Mouse (Mus musculus) kidney, adult 2 months (tissue): ENCODE data around the gene B4gat1. TPM values are rescaled to one million over a fixed set of nuclear protein-coding genes. Genes with fewer than 3 reads are reported as not detected.

Experiments used
- DNase-seq: peaks from one replicate; pipeline ENCODE4 v3.0.0; 2021
- H3K27ac ChIP-seq: fragments of 200-500 bp; 2 replicates; pipeline ENCODE4 v1.5.1; 2012; ENCODE audit warnings: low read depth, low read length, control low read depth, inconsistent platforms; ENCODE audit not compliant: insufficient read depth
- H3K27me3 ChIP-seq: fragments of 200-500 bp; replicated peaks from 2 replicates; pipeline ENCODE4 v1.6.1; 2012; ENCODE audit warnings: mild to moderate bottlenecking, moderate library complexity, low read length, inconsistent platforms; ENCODE audit not compliant: control insufficient read depth, insufficient read depth
- H3K36me3 ChIP-seq: fragments of 200-500 bp; 2 replicates; pipeline ENCODE4 v1.6.1; 2012; ENCODE audit warnings: mild to moderate bottlenecking, moderate library complexity, low read length, inconsistent platforms; ENCODE audit not compliant: control insufficient read depth, insufficient read depth
- H3K4me1 ChIP-seq: fragments of 200-500 bp; 2 replicates; pipeline ENCODE4 v1.6.1; 2011; ENCODE audit warnings: low read length; ENCODE audit not compliant: control insufficient read depth, insufficient read depth
- H3K4me3 ChIP-seq: fragments of 200-500 bp; 2 replicates; pipeline ENCODE4 v1.5.1; 2011; ENCODE audit warnings: mild to moderate bottlenecking, low read depth, low read length, control low read depth; ENCODE audit not compliant: insufficient read depth
- CTCF ChIP-seq: fragments of 200-500 bp; conservative IDR thresholded peaks from 2 replicates; pipeline ENCODE4 v1.5.1; 2011; ENCODE audit warnings: low read depth, mild to moderate bottlenecking, control low read depth, low read length, moderate library complexity, mixed read lengths; ENCODE audit not compliant: insufficient read depth, insufficient read length
- POLR2A ChIP-seq: fragments of 200-500 bp; IDR thresholded peaks from one replicate; pipeline ENCODE4 v1.6.1; 2011; ENCODE audit warnings: low read depth, low read length, control low read depth
- WGBS: fragments of 180-500 bp; shearing (Covaris S2); methylation state at CpG from one replicate; pipeline ENCODE4 v1.1.7; 2018; 5-methylcytosine and 5-hydroxymethylcytosine counted together
- polyA plus RNA-seq: library from polyadenylated mRNA; depleted of rRNA; stranded (reverse); fragments of >200 nt; gene quantifications from 2 replicates; pipeline ENCODE4 v1.2.3, GENCODE M21; 2012

B4gat1 gene
- polyA plus RNA-seq, 1 experiment: 45.0 TPM

DNA sequence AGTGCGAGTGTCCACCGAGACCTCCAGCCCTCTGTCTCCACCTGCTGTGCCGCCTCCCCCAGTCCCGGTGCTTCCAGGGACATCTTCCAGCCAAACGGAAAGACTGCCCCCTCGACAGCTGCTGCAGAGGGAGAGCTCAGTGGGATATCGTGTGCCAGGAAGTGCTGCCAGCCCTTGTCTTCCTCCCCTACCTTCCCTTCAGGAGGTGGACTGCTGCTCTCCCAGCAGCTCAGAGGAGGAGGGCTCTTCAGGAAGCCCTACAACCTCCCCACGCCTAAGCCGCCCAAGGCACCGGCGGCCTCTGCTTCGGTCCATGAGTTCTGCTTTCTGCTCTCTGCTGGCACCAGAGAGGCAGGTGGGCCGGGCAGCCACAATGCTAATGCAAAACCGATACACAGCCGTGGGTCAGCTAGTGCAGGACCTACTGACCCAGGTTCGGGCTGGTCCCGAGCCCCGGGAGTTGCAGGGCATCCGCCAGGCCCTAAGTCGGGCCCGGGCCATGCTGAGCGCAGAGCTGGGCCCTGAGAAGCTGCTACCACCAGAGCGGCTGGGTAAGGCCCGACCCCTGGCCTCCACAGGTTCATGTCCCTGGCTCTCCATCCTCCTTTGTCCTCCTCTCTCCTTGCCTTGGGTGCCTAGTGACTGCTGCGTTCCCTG, 13.7 kb downstream of the B4gat1 start:
- Histone ChIP-seq H3K4me3 (no peak overlapping the region), H3K27ac (no peak overlapping the region), H3K4me1 (no peaks in the 10 kb centered on the region; the same call in 1 of the 2 replicates), H3K36me3 (no peaks in the 10 kb centered on the region), H3K27me3 (no peaks in the 10 kb centered on the region)
- no peak for DNase-seq
- 51% methylated on average over 25 of the region's 25 CpGs for WGBS
- no peak for TF ChIP-seq CTCF
- no peak for TF ChIP-seq POLR2A

DNA sequence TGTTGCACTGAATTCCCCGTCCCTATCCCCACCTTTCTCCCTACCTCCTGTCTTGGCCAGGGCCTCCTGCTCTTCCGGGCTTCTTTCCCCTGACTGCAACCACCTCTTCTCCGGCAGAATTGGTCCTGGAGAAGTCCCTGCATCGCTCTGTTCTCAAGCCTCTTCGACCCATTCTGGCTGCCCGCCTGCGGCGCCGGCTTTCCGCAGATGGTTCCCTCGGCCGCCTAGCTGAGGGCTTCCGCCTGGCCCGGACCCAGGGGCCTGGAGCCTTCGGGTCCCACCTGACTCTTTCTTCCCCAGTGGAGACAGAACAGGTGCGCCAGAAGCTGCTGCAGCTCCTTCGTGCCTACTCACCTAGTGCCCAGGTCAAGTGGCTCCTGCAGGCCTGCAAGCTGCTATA, 14.2 kb downstream of the B4gat1 start:
- Histone ChIP-seq H3K27ac (no peak overlapping the region), H3K4me3 (no peak overlapping the region), H3K4me1 (no peaks in the 10 kb centered on the region; the same call in 1 of the 2 replicates), H3K36me3 (no peaks in the 10 kb centered on the region), H3K27me3 (no peaks in the 10 kb centered on the region)
- TF ChIP-seq POLR2A: no peak
- DNase-seq: no peak
- 85% methylated on average over 17 of the region's 17 CpGs for WGBS

GRCm38 (mm10) chr19:5053909-5054308, 15.3 kb downstream of the B4gat1 start:
- no peak for TF ChIP-seq POLR2A
- peak; percentile 64 for TF ChIP-seq CTCF
- no peak overlapping the region for H3K4me3 ChIP-seq
- H3K36me3 ChIP-seq: no peaks in the 10 kb centered on the region
- WGBS: 36% methylated on average over 9 of the region's 9 CpGs
- no peaks in the 10 kb centered on the region; the same call in 1 of the 2 replicates for H3K4me1 ChIP-seq
- no peak overlapping the region for H3K27ac ChIP-seq
- DNase-seq: peak; percentile 37
- no peaks in the 10 kb centered on the region for H3K27me3 ChIP-seq

DNA sequence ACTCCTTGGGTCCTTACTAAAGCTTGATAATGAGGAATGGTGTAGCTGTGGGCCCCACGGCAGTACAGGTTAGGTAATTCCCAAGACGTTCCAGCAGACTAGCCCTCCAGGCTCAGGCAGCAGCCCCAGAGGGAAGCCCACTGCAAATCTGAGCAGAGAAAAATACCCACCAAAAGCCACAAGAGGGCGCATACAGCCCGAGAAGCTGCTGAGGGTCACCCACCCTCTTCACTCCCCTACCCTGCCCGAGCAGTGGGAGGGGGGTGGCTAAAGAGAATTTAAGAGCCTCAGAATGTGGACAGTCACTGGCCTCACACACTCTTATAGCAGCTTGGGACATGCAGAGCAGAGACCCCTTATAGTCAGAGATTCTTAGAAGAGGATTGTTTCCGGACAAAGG, 17.6 kb downstream of the B4gat1 start:
- Histone ChIP-seq H3K27me3 (no peaks in the 10 kb centered on the region), H3K27ac (no peak overlapping the region), H3K4me3 (no peak overlapping the region), H3K36me3 (no peaks in the 10 kb centered on the region), H3K4me1 (no peaks in the 10 kb centered on the region)
- DNase-seq: peak; percentile 35
- 19% methylated on average over 6 of the region's 6 CpGs for WGBS
- TF ChIP-seq CTCF (peak; percentile 54), POLR2A (no peak)

- no peak overlapping the region for H3K27ac ChIP-seq
- 42% methylated on average over 16 of the region's 16 CpGs for WGBS
- TF ChIP-seq POLR2A (no peak), CTCF (no peak)
Observed at GRCm38 (mm10) chr19:5057876-5058775, 19.5 kb downstream of the B4gat1 start.

GRCm38 (mm10) chr19:5058801-5059771, 20.5 kb downstream of the B4gat1 start:
- TF ChIP-seq CTCF (no peak), POLR2A (no peak)
- peak; percentile 41 for DNase-seq
- H3K27ac ChIP-seq: peak overlapping the region; percentile 14; the same call in 1 of the 2 replicates
- no peaks in the 10 kb centered on the region for H3K36me3 ChIP-seq
- no peaks in the 10 kb centered on the region for H3K4me1 ChIP-seq
- WGBS: 26% methylated on average over 10 of the region's 10 CpGs
- H3K27me3 ChIP-seq: no peaks in the 10 kb centered on the region
- no peak overlapping the region for H3K4me3 ChIP-seq

More at GRCm38 (mm10) chr19:5057876-5058775, 19.5 kb downstream of the B4gat1 start:
- no peaks in the 10 kb centered on the region for H3K4me1 ChIP-seq
- no peak overlapping the region for H3K4me3 ChIP-seq
- DNase-seq: no peak
- H3K27me3 ChIP-seq: no peaks in the 10 kb centered on the region
- no peaks in the 10 kb centered on the region for H3K36me3 ChIP-seq
